Mouse (Mus musculus) hindbrain, embryonic 13.5 days (tissue): ENCODE results near the gene Ceacam1. TPM values are rescaled to one million over a fixed set of nuclear protein-coding genes. Genes with fewer than 3 reads are reported as not detected.
"Not testable (repeated sequence)": the region's sequence is repeated elsewhere in the genome, so short reads cannot be mapped to it uniquely, and the experiment has no call there.

Experiments used
- ATAC-seq: fragments of 200-750 bp; cut with Nextera tagmentation; 2 replicates; pipeline ENCODE4 v1.8.0; 2017; ENCODE audit warnings: moderate TSS enrichment; ENCODE audit not compliant: low FRiP score
- H3K27ac ChIP-seq: fragments of 300-500 bp; sonication (generic); 2 replicates; pipeline ENCODE4 v1.5.1; 2015; ENCODE audit warnings: inconsistent platforms, mild to moderate bottlenecking, moderate library complexity
- H3K27me3 ChIP-seq: fragments of 300-500 bp; sonication (generic); 2 replicates; pipeline ENCODE4 v1.6.1; 2015; ENCODE audit warnings: mild to moderate bottlenecking, inconsistent platforms
- H3K36me3 ChIP-seq: fragments of 300-500 bp; sonication (generic); 2 replicates; pipeline ENCODE4 v1.6.1; 2015; ENCODE audit warnings: mild to moderate bottlenecking, inconsistent platforms
- H3K4me1 ChIP-seq: fragments of 300-500 bp; sonication (generic); replicated peaks from 2 replicates; pipeline ENCODE4 v1.6.1; 2015; ENCODE audit warnings: inconsistent platforms
- H3K4me2 ChIP-seq: fragments of 300-500 bp; sonication (generic); 2 replicates; pipeline ENCODE4 v1.6.1; 2015; ENCODE audit warnings: inconsistent platforms, mild to moderate bottlenecking, moderate library complexity
- H3K4me3 ChIP-seq: fragments of 300-500 bp; sonication (generic); 2 replicates; pipeline ENCODE4 v1.5.1; 2015; ENCODE audit warnings: mild to moderate bottlenecking, inconsistent platforms
- H3K9ac ChIP-seq: fragments of 300-500 bp; sonication (generic); 2 replicates; pipeline ENCODE4 v1.6.1; 2015; ENCODE audit warnings: mild to moderate bottlenecking, inconsistent platforms
- H3K9me3 ChIP-seq: fragments of 300-500 bp; sonication (generic); 2 replicates; pipeline ENCODE4 v1.6.1; 2016; ENCODE audit warnings: inconsistent platforms
- WGBS: fragments of 180-500 bp; shearing (Covaris S2); methylation state at CpG from one replicate; pipeline ENCODE4 v1.1.7; 2015; 5-methylcytosine and 5-hydroxymethylcytosine counted together
- polyA plus RNA-seq: library from polyadenylated mRNA; unstranded; fragments of >200 nt; fragmentation: Nextera tagmentation; extraction: Ambion mirVana; gene quantifications from 2 replicates; pipeline ENCODE4 v1.2.1, GENCODE M21; 2015

The Ceacam1 gene
- polyA plus RNA-seq, 1 experiment from 2014 or later: 0.88 TPM

DNA sequence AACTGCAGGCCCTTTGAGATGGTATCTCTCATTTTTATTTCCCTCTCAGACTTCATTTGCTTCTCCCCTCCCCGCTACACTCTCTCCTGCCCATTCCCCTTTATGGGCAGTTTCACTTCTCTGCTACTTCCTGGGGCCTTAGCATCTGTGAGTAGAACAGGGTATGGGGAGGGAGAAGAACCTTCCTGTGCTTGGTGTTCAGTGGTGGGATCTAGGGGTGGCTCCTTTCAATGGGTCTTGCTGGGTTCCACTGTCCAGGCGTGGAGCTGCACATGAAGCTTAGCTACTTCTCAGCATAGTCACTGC lies 41.9 kb downstream of the Ceacam1 start:
- H3K36me3 ChIP-seq: no peaks in the 10 kb centered on the region
- ATAC-seq: no peak
- no peak overlapping the region for H3K27ac ChIP-seq
- H3K4me3 ChIP-seq: no peak overlapping the region
- H3K4me1 ChIP-seq: peaks cover 8% of the 10 kb centered on the region
- no peaks in the 10 kb centered on the region for H3K27me3 ChIP-seq
- H3K9me3 ChIP-seq: no peaks in the 10 kb centered on the region
- 84% methylated on average over 2 of the region's 2 CpGs for WGBS
- H3K9ac ChIP-seq: no peak overlapping the region
- no peak overlapping the region for H3K4me2 ChIP-seq

DNA sequence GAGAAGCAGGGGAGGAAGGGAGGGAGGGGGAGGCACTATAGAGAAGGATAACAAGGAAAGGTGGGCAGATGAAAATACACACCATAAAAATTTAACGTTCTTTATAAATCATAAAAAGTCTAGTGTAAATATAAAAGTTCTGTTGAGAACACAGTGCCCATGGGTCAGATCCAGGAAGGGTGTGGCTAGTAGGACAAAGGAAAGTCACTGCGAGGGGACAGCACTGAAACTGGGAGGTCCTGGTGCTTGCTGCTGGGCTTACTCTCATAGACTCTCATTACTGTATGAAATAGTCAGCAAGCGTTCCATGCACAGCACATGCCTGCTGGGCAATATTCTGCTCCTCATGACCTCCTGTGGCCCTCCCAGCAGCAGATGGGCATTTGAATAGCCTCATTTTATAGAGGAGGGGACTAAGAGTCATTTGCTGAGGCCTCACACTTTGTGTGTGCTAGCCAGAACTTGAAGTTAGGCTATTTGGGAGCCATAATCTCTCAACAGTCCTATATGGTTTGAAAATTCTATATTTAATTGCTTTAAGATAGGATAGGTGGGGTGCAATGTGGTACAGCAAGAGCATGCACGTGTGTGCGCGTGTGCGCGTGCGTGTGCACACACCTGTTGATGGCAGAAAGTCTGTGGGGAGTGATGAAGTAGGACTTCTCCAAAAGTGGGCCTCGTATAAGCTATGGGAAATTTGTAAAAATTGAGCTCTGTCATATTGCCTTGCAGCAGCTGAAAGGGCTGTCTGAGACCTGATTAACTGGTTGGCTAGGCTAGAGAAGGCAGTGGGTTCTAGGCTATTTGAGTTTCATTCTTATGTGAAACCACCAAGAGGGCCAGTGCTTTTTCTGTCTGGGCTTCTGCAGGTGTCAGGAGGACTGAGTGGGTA lies 42.5 kb downstream of the Ceacam1 start:
- Histone ChIP-seq H3K4me2 (no peak overlapping the region), H3K4me3 (no peak overlapping the region), H3K9ac (no peak overlapping the region), H3K27ac (no peak overlapping the region), H3K9me3 (no peaks in the 10 kb centered on the region), H3K36me3 (no peaks in the 10 kb centered on the region), H3K27me3 (no peaks in the 10 kb centered on the region), H3K4me1 (peaks cover 8% of the 10 kb centered on the region)
- no peak for ATAC-seq
- WGBS: 86% methylated on average over 10 of the region's 10 CpGs

DNA sequence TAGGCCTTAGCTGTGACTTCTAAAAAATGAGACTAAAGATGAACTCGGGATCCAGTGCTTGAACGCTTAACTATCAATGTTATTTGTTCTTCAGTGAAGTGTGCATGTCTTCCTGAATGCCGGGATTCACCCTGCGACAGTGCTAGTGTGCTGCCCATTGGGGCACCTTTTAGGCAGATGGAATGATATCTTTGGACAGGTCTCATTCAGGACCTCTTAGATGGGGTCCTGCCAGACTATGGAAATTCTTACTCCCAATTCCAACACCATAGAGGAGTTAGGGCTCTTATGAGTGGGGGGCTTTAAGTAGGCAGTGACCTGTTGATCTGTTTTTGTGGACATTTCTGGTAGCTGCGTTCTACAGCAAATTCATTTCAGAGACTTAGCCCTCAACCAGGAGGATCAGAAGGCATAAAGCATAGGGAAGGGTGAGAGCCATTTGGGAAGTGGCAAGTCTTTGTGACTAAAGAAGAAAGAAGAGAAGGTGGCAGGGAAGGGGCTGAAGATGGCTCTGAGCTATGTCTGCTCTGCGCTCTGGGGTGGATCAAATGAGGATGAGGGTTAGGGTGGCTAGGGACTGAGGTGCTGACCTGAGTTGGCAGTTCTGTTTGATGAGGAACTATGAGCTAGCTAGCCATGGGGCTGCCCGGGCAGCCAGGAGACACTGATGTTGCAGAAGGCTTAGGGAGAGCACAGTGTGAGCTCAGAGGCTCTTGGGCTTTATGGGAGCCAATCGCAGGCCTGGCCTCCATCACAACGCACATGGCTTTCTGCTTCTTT lies 43.4 kb downstream of the Ceacam1 start:
- no peak overlapping the region for H3K4me3 ChIP-seq
- H3K9ac ChIP-seq: no peak overlapping the region
- no peaks in the 10 kb centered on the region for H3K27me3 ChIP-seq
- 92% methylated on average over 9 of the region's 9 CpGs for WGBS
- H3K36me3 ChIP-seq: no peaks in the 10 kb centered on the region
- no peak for ATAC-seq
- peaks cover 8% of the 10 kb centered on the region for H3K4me1 ChIP-seq
- no peak overlapping the region for H3K27ac ChIP-seq
- no peaks in the 10 kb centered on the region for H3K9me3 ChIP-seq
- H3K4me2 ChIP-seq: no peak overlapping the region

DNA sequence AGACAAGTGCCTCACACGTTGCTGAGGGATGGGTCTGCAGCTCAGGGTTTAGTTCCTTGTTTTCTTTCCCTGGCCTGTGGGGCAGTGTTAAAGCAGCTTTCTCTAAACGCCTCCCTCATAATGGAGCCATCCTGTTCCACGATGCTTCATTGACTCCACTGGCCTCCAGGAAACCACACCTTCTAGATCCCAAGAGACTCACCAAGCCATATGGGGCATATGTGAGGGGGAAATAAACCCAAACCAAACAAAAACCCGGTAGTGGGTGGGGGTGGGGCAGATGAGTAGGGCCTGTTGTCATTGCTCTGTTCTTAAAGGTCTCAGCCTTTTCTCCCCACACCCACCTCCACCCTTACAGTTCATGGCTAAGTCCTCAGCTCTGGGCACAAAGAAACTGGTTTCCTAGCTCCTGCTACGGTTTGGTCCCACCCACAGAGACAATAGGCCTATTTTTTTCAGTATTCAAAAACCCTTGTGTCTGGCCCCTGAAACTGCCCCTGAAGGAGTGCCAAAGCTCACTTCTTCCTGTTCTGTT lies 44.3 kb downstream of the Ceacam1 start:
- WGBS: 7% methylated on average over 5 of the region's 5 CpGs
- no peaks in the 10 kb centered on the region for H3K27me3 ChIP-seq
- H3K4me3 ChIP-seq: no peak overlapping the region
- H3K9ac ChIP-seq: no peak overlapping the region
- H3K9me3 ChIP-seq: no peaks in the 10 kb centered on the region
- H3K4me2 ChIP-seq: no peak overlapping the region
- no peaks in the 10 kb centered on the region for H3K36me3 ChIP-seq
- no peak overlapping the region for H3K27ac ChIP-seq
- H3K4me1 ChIP-seq: peaks cover 8% of the 10 kb centered on the region
- no peak for ATAC-seq

DNA sequence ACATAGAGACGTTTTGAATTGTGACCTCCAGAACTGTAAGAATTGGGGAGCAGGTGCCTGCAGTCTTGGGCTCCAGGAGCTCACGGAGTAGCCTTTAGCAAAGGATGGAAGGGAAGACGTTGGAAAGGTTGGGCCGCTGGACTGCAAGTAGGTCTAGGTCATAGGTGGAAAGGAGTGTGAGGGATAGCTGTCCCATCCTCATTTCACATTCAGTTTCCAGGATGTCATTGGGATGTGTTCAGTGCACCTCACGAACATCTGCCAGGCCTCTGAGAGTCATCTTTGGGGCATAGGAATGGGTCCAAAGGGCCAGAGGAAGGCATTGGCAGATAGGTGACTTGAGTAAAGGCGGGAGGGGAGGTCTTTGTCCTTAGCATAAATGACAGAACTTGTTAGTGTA lies 45.0 kb downstream of the Ceacam1 start:
- Histone ChIP-seq H3K9me3 (no peaks in the 10 kb centered on the region), H3K27me3 (no peaks in the 10 kb centered on the region), H3K9ac (no peak overlapping the region), H3K4me3 (no peak overlapping the region), H3K27ac (no peak overlapping the region), H3K4me2 (no peak overlapping the region), H3K4me1 (peaks cover 8% of the 10 kb centered on the region), H3K36me3 (no peaks in the 10 kb centered on the region)
- WGBS: 90% methylated on average over 6 of the region's 6 CpGs
- no peak for ATAC-seq

DNA sequence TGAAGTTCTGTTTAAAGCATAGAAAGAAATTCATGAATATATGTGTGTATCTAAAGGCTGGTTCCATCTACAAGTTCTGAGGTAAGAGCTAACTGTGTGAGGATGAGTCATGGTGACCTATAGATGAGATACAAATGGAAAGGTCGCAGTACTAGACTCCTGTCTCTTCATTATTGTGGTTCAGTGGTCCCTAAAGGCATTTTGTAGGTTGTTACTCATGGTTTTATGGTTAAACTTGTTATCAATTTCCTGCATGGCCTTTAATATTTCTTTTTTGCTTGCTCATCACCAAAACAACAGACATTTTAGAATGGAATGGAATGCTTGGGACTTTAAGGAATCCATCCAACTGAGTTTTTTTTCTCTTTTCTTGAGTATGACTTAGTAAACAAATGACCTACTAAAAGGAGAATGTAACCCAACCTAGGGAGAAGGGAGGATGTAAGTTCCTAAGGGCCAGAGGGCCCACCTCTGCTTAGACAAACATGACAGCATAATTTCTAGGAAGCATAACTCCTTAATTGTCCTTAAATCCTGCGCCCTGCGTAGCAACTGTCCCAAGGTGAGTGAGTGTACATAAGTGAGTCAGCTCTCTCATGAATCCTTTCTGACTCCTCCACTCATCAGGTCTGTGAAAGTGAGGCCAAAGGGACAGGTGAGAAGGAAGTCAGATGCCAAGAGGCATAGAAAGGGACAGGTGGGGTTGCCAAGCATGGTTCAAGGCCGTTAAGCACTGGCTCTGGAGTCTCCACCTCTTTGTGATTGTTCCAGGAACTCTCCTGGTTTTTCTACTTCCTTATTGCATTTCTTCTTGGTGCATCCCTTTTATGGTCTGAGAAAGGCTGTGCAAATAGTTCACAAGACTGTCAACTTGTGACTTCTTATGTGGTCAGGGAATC lies 47.3 kb downstream of the Ceacam1 start:
- no peak for ATAC-seq
- no peak overlapping the region for H3K4me3 ChIP-seq
- no peaks in the 10 kb centered on the region for H3K9me3 ChIP-seq
- no peaks in the 10 kb centered on the region for H3K36me3 ChIP-seq
- H3K4me2 ChIP-seq: no peak overlapping the region
- H3K27me3 ChIP-seq: no peaks in the 10 kb centered on the region
- no peak overlapping the region for H3K27ac ChIP-seq
- H3K4me1 ChIP-seq: peaks cover 8% of the 10 kb centered on the region
- WGBS: 89% methylated on average over 4 of the region's 4 CpGs
- H3K9ac ChIP-seq: no peak overlapping the region

DNA sequence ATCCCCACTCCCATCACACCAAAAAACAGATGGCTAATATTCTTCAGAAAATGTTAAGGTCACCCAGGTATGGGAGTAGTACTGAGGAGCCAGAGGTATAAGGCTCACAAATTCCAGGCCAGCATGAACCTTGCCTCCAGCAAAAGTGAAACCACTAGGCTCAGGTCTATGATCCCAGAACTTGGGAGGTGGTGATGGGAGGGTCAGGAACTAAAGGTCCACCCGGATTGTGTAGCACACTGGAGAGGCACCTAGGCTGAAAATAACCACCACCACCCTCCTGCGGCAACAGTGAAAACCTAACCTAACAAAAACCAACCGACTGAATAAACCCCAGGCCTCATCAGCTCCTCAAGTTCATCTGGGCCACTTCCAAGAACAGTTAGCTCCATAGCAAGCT lies 49.1 kb downstream of the Ceacam1 start:
- Histone ChIP-seq H3K4me2 (no peak overlapping the region), H3K27me3 (no peaks in the 10 kb centered on the region; the same call in 1 of the 2 replicates), H3K36me3 (no peaks in the 10 kb centered on the region), H3K4me3 (no peak overlapping the region), H3K4me1 (peaks cover 6% of the 10 kb centered on the region), H3K9me3 (no peaks in the 10 kb centered on the region), H3K27ac (no peak overlapping the region), H3K9ac (no peak overlapping the region)
- WGBS: 94% methylated on average over 3 of the region's 3 CpGs
- ATAC-seq: no peak

DNA sequence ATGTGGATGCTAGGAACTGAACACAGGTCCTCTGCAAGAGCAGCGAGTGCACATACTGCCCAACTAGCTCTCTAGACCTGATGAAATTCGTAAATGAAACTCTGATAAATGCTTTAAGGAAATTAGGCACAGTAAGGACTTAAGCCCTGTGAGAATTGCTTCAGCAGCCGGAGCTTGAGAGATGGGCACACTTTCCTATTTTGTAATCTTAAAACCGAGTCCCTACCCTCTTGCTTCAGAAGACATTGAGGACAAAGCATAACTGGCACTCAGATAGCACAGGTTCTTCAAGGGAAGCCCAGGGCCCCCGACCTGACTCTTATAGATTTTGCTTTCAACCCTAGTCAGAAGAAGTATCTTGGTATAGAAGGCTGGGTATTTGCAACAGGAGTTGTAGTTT lies 50.3 kb downstream of the Ceacam1 start:
- no peaks in the 10 kb centered on the region for H3K36me3 ChIP-seq
- WGBS: 91% methylated on average over 5 of the region's 5 CpGs
- H3K9me3 ChIP-seq: no peaks in the 10 kb centered on the region
- ATAC-seq: no peak
- H3K9ac ChIP-seq: no peak overlapping the region
- peaks cover 10% of the 10 kb centered on the region for H3K27me3 ChIP-seq
- no peaks in the 10 kb centered on the region for H3K4me1 ChIP-seq
- H3K27ac ChIP-seq: no peak overlapping the region
- H3K4me2 ChIP-seq: no peak overlapping the region
- no peak overlapping the region for H3K4me3 ChIP-seq

DNA sequence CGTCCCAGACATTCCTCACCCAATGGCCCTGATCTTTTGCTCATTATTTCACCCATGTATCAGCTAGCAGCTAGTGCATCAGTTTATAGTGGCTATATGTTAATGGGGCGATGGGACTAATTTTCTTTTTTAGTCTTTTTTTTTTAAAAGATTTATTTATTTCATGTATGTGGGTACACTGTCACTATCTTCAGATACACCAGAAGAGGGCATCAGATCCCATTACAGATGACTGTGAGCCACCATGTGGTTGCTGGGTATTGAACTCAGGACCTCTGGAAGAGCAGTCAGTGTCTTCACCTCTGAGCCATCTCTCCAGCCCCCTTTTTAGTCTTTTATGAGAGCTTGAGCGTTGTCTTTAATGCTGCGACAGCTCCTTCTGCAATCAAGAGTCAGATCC lies 51.0 kb downstream of the Ceacam1 start:
- H3K27ac ChIP-seq, H3K9ac ChIP-seq, H3K4me1 ChIP-seq, H3K4me3 ChIP-seq, H3K9me3 ChIP-seq, H3K36me3 ChIP-seq, ATAC-seq, H3K4me2 ChIP-seq: not testable (repeated sequence)
- peaks cover 15% of the 10 kb centered on the region for H3K27me3 ChIP-seq
- WGBS: 90% methylated on average over 4 of the region's 4 CpGs

DNA sequence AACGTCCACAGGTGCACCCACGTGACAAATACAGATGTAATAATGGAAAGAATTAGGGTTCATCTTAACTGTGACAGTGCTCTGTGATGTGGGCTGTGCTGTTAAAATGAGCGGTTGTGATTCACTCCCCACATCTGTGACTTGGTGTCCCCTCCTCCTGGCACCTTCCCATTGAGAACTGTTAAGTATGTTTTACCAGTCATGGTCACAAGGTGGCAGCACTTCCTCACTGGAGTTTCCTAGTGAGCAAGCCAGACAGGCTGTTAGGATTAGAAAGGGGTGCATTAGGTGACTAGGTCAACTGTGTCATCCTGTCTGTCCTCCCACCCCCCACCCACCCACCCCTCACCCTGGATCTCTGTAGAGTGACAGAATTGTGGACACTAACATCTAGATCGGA lies 53.0 kb downstream of the Ceacam1 start:
- H3K4me1 ChIP-seq: no peaks in the 10 kb centered on the region
- peaks cover 15% of the 10 kb centered on the region for H3K27me3 ChIP-seq
- H3K4me3 ChIP-seq: no peak overlapping the region
- H3K9me3 ChIP-seq: no peaks in the 10 kb centered on the region
- H3K36me3 ChIP-seq: no peaks in the 10 kb centered on the region
- WGBS: 41% methylated on average over 4 of the region's 4 CpGs
- no peak overlapping the region for H3K9ac ChIP-seq
- no peak overlapping the region for H3K4me2 ChIP-seq
- H3K27ac ChIP-seq: no peak overlapping the region
- peak; percentile 75 for ATAC-seq

DNA sequence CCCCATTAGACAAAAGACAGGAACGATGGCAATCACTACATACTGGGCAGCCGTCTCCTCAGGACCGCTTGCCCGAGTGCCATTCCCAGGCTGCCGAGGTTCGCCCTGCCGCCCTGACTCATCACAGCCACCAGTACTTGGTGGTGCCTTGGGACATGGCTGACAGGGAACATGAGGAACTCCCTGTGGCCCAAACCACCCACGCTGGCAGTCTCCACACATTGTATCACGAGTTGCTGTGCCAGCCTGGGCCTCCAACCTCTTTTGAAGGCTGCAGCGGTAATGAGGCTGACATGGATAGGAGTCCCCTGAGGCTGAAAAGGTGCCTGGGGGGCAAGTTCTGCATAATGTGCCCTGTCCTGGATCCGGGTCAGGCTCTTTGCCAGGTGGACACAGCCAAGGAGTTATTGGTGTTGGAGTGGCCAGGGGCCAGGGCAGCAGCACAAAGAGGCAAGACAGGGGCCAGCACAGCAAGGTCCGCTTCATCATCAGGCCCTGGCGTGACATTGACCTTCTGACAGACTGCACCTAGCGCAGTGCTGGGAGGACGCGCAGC lies 55.0 kb downstream of the Ceacam1 start:
- Histone ChIP-seq H3K27ac (no peak overlapping the region), H3K4me2 (no peak overlapping the region), H3K9me3 (no peaks in the 10 kb centered on the region), H3K36me3 (no peaks in the 10 kb centered on the region), H3K4me3 (no peak overlapping the region), H3K27me3 (peaks cover 15% of the 10 kb centered on the region), H3K4me1 (no peaks in the 10 kb centered on the region), H3K9ac (peak overlapping the region; percentile 49)
- WGBS: 72% methylated on average over 16 of the region's 16 CpGs
- no peak for ATAC-seq

DNA sequence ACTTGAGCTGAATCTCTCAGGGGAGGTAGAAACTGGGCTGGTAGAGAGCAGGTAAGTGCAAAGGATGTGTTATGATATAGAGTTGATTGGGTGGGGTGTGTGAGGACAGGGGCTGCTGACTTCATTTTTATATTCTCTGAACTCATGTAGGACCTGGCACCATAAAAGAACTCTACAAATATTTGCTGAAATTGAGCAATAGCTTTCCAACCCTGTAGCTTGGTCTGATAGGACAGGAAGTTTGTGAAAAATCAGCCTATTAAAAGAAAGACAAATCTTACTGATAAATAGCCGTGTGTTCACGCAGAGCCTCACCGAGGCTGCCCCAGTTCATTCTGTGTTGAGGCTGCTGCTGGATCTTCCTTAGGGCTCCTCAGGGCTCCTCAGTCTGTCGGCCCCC lies 57.5 kb downstream of the Ceacam1 start:
- WGBS: 92% methylated on average over 4 of the region's 4 CpGs
- Histone ChIP-seq H3K27me3 (peaks cover 15% of the 10 kb centered on the region), H3K9ac (no peak overlapping the region), H3K4me2 (no peak overlapping the region), H3K4me1 (no peaks in the 10 kb centered on the region), H3K27ac (no peak overlapping the region), H3K9me3 (no peaks in the 10 kb centered on the region), H3K4me3 (no peak overlapping the region), H3K36me3 (no peaks in the 10 kb centered on the region)
- no peak for ATAC-seq
